ENCODE assay signal across 23 mouse cellular contexts in the genomic region with DNA sequence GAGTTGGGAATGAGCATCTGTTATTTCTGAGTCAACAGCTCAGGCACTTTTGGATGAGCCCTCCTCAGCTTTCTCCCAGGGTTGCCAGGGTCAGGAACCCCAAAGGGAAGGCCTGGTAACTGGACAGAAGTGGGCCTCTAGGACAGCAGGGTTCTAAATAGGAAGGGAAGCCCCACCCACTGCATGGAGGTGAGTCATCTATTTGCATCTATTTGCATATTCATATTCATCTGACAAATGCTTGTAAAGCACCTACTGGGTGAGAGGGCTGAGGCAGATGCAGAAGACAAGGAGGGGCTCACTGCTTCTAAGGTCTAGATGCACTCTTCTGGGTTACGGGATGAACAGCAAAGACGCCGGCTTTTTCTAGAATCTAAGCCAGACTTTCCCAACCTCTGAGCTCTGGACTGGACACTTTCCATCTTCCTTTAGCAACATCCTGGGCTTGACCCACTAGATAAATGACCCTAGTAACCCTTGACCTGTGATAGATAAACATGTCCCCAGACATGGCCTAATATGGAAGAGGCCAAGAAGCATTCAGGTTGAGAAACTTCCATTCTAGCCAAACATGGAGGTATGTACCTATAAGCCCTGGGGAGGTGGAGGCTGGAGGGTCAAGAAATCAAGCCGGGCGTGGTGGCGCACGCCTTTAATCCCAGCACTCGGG. TPM values are rescaled to one million over a fixed set of nuclear protein-coding genes. Genes with fewer than 3 reads are reported as not detected.
"Had no signal": no experiment of that assay in that cellular context is flagged by ENCODE, and none has a peak within 500 bp of the region (broad histone marks: within the 10 kb centered on the region; RNA-seq: fewer than 3 reads in every experiment).

No protein-coding gene starts in this region.

- DNase-seq: gastrocnemius, adult 2 months; gastrocnemius, postnatal 10 days; gastrocnemius, postnatal 25 days; heart, adult 18-20 months; heart, postnatal 10 days; heart, postnatal 4 days; kidney, adult 18-20 months; kidney, adult 8-10 months; kidney, postnatal 14 days; kidney, postnatal 36 days; layer of hippocampus, postnatal 36 days; left cerebral cortex, postnatal 4 days; liver, embryonic 13.5 days had no signal

- H3K27ac ChIP-seq: gastrocnemius, adult 2 months; heart, embryonic 10.5 days; hindbrain, embryonic 10.5 days; hindbrain, embryonic 12.5 days; hindbrain, embryonic 14.5 days; intestine, embryonic 15.5 days; limb, embryonic 13.5 days; limb, embryonic 15.5 days; liver, embryonic 13.5 days; liver, embryonic 15.5 days had no signal

- H3K4me3 ChIP-seq: gastrocnemius, adult 2 months; heart, embryonic 10.5 days; heart, embryonic 12.5 days; hindbrain, embryonic 10.5 days; hindbrain, embryonic 12.5 days; intestine, embryonic 15.5 days; limb, embryonic 13.5 days; limb, embryonic 15.5 days; liver, embryonic 13.5 days; liver, embryonic 15.5 days had no signal

RNA-seq across cellular contexts. Expression of a gene that starts 31.2 kb away (rescaled TPM):
- total RNA-seq: granulocyte monocyte progenitor cell, adult 5-6 weeks had no signal
